Mouse (Mus musculus) neural tube, embryonic 12.5 days (tissue): ENCODE measurements around the gene Rps16. TPM values are rescaled to one million over a fixed set of nuclear protein-coding genes. Genes with fewer than 3 reads are reported as not detected.

ENCODE experiments used
- ATAC-seq: fragments of 200-750 bp; cut with Nextera tagmentation; 2 replicates; pipeline ENCODE4 v1.8.0; 2017; ENCODE audit warnings: low read depth, mild to moderate bottlenecking, moderate TSS enrichment, moderate library complexity; ENCODE audit not compliant: low FRiP score
- H3K27ac ChIP-seq: fragments of 300-500 bp; sonication (generic); 2 replicates; pipeline ENCODE4 v1.5.1; 2016
- H3K27me3 ChIP-seq: fragments of 300-500 bp; sonication (generic); replicated peaks from 2 replicates; pipeline ENCODE4 v1.6.1; 2016; ENCODE audit warnings: mild to moderate bottlenecking
- H3K36me3 ChIP-seq: fragments of 300-500 bp; sonication (generic); 2 replicates; pipeline ENCODE4 v1.6.1; 2016; ENCODE audit warnings: mild to moderate bottlenecking
- H3K4me1 ChIP-seq: fragments of 300-500 bp; sonication (generic); 2 replicates; pipeline ENCODE4 v1.6.1; 2016
- H3K4me2 ChIP-seq: fragments of 300-500 bp; sonication (generic); replicated peaks from 2 replicates; pipeline ENCODE4 v1.6.1; 2016; ENCODE audit warnings: mild to moderate bottlenecking
- H3K4me3 ChIP-seq: fragments of 300-500 bp; sonication (generic); 2 replicates; pipeline ENCODE4 v1.5.1; 2016
- H3K9ac ChIP-seq: fragments of 300-500 bp; sonication (generic); 2 replicates; pipeline ENCODE4 v1.6.1; 2016; ENCODE audit warnings: mild to moderate bottlenecking
- H3K9me3 ChIP-seq: fragments of 300-500 bp; sonication (generic); 2 replicates; pipeline ENCODE4 v1.6.1; 2016; ENCODE audit warnings: mild to moderate bottlenecking
- WGBS: fragments of 180-500 bp; shearing (Covaris S2); methylation state at CpG from one replicate; pipeline ENCODE4 v1.1.7; 2016; 5-methylcytosine and 5-hydroxymethylcytosine counted together
- polyA plus RNA-seq: library from polyadenylated mRNA; unstranded; fragments of >200 nt; fragmentation: Nextera tagmentation; extraction: Ambion mirVana; gene quantifications from 2 replicates; pipeline ENCODE4 v1.2.1, GENCODE M21; 2016

Gene Rps16
- polyA plus RNA-seq, 1 experiment from 2014 or later = 540 TPM

DNA sequence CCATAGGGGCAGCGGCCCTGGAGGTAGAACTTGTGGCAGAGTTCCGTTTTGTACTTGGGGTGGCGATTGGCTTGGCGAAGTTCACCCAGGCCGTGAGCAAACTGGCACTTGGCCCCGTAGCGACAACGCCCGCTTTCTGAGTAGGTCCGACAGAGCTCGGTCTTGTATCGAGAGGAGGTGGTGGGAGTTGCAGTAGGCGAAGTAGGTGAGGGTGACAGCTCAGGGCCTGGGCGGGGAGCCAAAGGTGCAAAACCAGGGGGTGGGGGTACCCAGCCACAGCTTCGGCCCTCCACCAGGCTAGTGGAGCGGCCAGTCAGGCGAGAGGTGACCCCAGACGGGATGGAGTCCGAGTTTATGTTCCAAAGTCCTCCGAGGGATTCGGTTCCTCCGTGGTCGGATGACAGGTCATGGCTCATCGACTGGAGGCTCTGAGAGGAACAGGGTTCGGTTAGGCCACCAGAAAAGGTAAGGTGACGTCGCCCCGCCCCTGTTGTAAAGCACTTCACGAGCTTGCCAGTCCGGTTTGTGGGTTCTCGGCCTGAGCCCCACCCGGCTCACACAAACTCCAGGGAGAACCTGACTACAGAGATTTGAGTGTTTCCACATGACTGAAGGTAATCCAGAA, 27.7 kb downstream of the Rps16 start:
- peak overlapping the region; percentile 77 for H3K9ac ChIP-seq
- H3K4me2 ChIP-seq = peak overlapping the region; percentile 93
- no peaks in the 10 kb centered on the region for H3K9me3 ChIP-seq
- peaks cover 62% of the 10 kb centered on the region for H3K4me1 ChIP-seq
- no peak overlapping the region for H3K27ac ChIP-seq
- peaks cover 7% of the 10 kb centered on the region; the same call in 1 of the 2 replicates for H3K27me3 ChIP-seq
- no peaks in the 10 kb centered on the region for H3K36me3 ChIP-seq
- ATAC-seq = no peak
- 44% methylated on average over 32 of the region's 32 CpGs for WGBS
- peak overlapping the region; percentile 55 for H3K4me3 ChIP-seq

DNA sequence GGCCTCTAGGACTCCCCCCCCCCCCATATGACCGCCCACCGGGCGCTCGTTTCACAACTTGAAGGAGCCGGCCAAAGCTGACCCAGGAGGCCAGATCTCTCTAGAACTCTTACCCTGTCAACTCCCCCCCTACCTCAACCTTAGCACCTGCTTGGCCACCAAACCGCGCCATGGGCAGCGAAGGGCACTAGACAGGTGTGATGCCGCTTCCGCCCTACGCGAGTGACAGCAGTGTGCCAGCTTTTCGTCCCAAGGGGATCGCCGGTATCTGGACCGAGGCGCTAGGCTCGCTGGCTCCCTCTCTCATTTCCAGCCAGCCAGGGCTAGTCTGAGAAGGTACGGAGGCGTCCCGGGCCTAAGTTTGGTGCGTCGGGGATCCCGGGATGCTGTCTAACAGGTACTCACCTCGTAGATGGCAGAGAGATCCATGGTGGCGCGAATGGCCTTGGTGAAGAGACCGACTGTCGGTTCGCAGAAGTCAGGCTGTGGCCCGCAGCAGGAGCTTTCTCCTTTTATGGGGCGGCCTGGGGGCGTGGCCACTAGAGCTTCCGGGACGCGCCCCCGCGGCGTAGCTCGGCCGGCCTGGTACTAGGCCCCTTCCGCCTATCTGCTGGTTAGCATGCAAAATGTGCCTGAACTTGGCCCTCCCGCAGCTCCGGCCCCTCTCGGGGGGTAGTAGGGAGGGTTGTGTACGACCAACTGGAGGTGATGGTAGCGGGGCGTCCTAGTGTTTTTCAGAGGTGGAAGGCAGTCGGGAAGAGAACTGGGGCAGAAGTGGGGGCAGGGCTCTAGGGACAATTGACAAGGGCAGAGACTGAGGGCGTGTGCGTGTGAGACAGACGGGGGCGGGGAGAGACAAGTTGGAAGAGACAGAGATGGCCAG, 28.6 kb downstream of the Rps16 start:
- Histone ChIP-seq H3K4me3 (peak overlapping the region; percentile 55), H3K36me3 (no peaks in the 10 kb centered on the region), H3K9me3 (no peaks in the 10 kb centered on the region), H3K27me3 (peaks cover 7% of the 10 kb centered on the region; the same call in 1 of the 2 replicates), H3K9ac (peak overlapping the region; percentile 77), H3K4me2 (peak overlapping the region; percentile 93), H3K4me1 (peaks cover 58% of the 10 kb centered on the region), H3K27ac (peak overlapping the region; percentile 66)
- ATAC-seq = peak; percentile 48
- under 1% methylated on average over 53 of the region's 53 CpGs for WGBS

DNA sequence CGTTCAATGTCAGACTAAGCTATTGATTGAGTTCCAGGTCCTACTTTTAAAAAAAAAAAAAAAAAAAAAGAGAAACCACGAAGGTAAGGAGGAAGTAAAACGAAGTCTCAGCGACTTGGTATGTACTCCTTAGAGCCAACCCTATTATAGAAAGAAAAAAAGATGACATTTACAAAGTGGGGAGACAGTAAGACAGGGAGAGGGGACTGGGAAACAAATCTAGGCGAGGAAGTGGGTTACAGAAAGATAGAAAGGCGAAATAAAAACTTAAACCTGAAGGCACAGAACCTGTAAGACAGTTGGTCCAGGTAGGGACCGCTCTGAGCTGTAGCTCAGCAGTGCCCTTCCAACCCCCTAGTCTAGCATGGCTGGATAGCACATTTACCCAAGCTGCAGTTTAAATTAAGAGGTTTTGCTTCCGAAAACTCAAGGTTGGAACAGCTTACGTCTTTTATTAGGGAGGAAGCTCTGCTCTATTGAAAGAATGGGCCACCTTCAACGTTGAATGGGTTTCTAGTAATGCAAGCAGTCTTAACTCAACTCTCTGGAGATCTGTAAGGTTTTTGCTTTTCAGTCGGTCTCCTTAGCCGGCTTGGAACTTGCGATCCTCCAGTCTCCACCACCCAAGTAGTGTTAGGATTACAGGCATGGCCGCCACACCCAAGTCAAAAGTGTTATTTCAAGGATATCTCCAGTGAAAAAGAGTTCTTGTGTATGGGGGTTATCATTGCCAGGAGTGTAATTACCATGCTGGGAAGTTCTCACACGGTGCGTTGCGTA, 30.0 kb downstream of the Rps16 start, which contains the start of gene Zfp36:
Gene Zfp36 (minus strand): TSS at position 17 of the 780 bp plus-strand sequence.
- no peaks in the 10 kb centered on the region for H3K9me3 ChIP-seq
- WGBS = 62% methylated on average over 17 of the region's 17 CpGs
- peaks cover 1% of the 10 kb centered on the region; the same call in 1 of the 2 replicates for H3K36me3 ChIP-seq
- H3K4me3 ChIP-seq = peak within 1 kb of the TSS; percentile 55
- H3K9ac ChIP-seq = peak within 1 kb of the TSS; percentile 77
- H3K27me3 ChIP-seq = peaks cover 7% of the 10 kb centered on the region; the same call in 1 of the 2 replicates
- peak within 1 kb of the TSS; percentile 93 for H3K4me2 ChIP-seq
- ATAC-seq = no peak
- peaks cover 53% of the 10 kb centered on the region for H3K4me1 ChIP-seq
- H3K27ac ChIP-seq = peak within 1 kb of the TSS; percentile 66

DNA sequence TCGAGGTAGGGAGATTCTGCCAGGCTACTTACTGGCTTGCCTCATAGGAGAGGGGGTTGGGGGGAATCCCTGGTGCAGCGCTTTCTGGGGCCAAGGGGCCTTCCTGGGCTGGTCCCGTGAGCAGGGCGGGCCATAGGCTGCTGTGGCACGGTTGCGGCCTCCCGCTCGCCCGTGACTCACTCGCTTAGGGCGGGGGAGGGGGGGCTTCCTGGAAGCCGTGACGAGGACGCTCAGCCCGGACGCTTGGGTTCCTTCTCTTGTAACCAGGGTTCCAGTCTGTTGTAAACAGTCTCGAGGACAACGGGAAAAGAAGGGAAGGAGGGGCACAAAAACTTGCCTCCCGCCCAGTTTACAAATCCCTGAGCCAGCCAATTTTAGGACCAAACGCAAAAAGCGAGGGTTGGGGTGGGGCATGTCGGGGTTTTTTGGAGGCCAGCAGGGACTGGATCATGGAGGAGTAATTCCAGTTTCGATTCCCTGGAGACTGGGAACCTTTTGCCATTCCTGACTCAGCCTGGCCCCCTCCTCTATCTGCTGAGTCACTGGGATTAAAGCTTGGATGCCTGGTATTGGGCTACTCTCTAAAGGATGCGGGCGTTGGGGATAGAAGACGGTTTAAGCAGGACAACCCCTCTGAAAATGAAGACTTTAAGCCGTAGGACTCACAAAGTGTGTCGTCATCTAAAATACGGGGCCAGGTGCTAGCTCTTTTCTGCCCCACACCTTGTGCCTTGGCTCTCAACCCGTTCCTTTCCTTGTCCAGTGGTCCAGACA, 30.8 kb downstream of the Rps16 start:
- Histone ChIP-seq H3K27me3 (peaks cover 7% of the 10 kb centered on the region; the same call in 1 of the 2 replicates), H3K4me3 (peak overlapping the region; percentile 18), H3K4me2 (peak overlapping the region; percentile 56), H3K9me3 (no peaks in the 10 kb centered on the region), H3K36me3 (peaks cover 9% of the 10 kb centered on the region), H3K4me1 (peaks cover 47% of the 10 kb centered on the region), H3K27ac (peak overlapping the region; percentile 42; the same call in 1 of the 2 replicates), H3K9ac (peak overlapping the region; percentile 40)
- WGBS = 14% methylated on average over 30 of the region's 30 CpGs
- ATAC-seq = no peak

DNA sequence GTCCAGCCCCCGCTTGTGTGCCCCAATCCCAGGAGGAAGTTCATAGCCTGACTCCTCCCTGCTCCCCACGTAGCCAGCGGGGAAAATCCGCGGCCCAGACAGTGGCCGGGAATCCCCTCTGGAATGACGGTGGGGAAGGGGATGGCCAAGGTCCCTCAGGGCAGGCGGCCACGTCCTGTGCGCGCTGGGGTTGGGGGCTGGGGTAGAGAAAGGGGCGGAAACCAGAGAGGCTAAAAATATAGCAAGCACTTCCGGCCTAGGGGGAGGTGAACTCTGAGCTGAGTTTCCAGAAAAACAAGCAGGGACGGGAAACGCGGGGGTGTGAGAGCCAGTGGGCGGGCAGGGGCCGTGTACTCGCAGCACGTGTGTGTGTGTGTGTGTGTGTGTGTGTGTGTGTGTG, 31.5 kb downstream of the Rps16 start:
- H3K9me3 ChIP-seq = no peaks in the 10 kb centered on the region
- peaks cover 42% of the 10 kb centered on the region for H3K4me1 ChIP-seq
- H3K36me3 ChIP-seq = peaks cover 11% of the 10 kb centered on the region
- no peak for ATAC-seq
- peak overlapping the region; percentile 40 for H3K9ac ChIP-seq
- 12% methylated on average over 20 of the region's 20 CpGs for WGBS
- H3K4me2 ChIP-seq = peak overlapping the region; percentile 56
- 0 out of 2 replicates have a peak overlapping the region, but pooled peaks have one; percentile 23 for H3K27ac ChIP-seq
- peak overlapping the region; percentile 18 for H3K4me3 ChIP-seq
- peaks cover 7% of the 10 kb centered on the region; the same call in 1 of the 2 replicates for H3K27me3 ChIP-seq

DNA sequence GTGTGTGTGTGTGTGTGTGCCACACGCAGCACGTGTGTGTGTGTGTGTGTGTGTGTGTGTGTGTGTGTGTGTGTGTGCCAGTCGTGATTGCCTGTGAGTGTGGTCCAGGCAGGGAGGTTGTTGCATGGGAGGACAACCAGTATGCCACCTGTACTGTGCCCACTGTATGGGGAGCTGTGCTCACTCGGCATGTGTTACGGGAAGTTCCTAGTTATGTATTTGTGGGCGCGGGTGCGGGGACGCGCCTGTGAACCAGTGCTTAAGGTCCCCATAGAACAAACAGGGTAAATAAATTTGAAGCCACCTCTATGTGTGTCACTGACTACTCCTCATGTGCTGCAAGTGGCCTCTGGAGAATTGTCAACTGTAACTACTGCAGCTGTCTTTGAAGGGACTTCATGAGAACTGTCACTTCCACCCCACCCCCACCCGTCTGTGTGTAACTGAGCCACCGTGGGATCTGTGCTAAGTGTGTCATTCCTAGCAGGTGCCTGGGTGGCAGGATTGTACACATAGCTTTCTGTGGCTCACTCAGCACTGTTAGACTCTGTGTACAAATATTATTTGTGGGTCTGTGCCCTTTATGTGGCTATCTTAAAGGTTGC, 32.0 kb downstream of the Rps16 start:
- peaks cover 13% of the 10 kb centered on the region for H3K36me3 ChIP-seq
- 67% methylated on average over 11 of the region's 12 CpGs for WGBS
- peak overlapping the region; percentile 56 for H3K4me2 ChIP-seq
- no peak overlapping the region for H3K4me3 ChIP-seq
- H3K27ac ChIP-seq = 0 out of 2 replicates have a peak overlapping the region, but pooled peaks have one; percentile 23
- ATAC-seq = no peak
- H3K27me3 ChIP-seq = peaks cover 5% of the 10 kb centered on the region; the same call in 1 of the 2 replicates
- H3K9ac ChIP-seq = 0 out of 2 replicates have a peak overlapping the region, but pooled peaks have one; percentile 40
- peaks cover 40% of the 10 kb centered on the region for H3K4me1 ChIP-seq
- H3K9me3 ChIP-seq = no peaks in the 10 kb centered on the region

DNA sequence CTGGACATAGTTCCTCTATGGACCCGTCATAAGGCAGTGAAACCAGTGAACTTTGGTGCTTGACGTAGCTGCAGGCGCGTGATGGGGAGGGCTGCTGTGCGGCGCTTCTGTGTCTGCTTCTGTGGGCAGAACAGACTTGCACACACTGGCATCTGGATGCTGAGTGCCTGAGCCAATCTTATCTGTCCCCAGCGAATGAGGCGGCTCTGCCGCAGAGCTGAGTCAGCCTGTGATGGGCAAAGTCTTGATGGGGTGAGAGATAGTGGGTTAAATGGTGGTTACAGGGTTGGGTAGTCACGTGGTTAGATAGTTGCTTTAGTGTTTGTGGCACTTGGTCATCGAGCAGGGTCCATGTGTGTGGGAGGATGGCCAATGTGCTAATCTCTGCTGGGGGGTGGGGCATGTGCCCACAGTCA, 32.5 kb downstream of the Rps16 start:
- H3K4me3 ChIP-seq = no peak overlapping the region
- WGBS = 77% methylated on average over 11 of the region's 11 CpGs
- H3K4me2 ChIP-seq = no peak overlapping the region
- ATAC-seq = no peak
- peaks cover 19% of the 10 kb centered on the region for H3K36me3 ChIP-seq
- no peak overlapping the region for H3K9ac ChIP-seq
- peaks cover 35% of the 10 kb centered on the region for H3K4me1 ChIP-seq
- H3K27ac ChIP-seq = no peak overlapping the region
- H3K27me3 ChIP-seq = no peaks in the 10 kb centered on the region; the same call in 1 of the 2 replicates
- H3K9me3 ChIP-seq = no peaks in the 10 kb centered on the region

DNA sequence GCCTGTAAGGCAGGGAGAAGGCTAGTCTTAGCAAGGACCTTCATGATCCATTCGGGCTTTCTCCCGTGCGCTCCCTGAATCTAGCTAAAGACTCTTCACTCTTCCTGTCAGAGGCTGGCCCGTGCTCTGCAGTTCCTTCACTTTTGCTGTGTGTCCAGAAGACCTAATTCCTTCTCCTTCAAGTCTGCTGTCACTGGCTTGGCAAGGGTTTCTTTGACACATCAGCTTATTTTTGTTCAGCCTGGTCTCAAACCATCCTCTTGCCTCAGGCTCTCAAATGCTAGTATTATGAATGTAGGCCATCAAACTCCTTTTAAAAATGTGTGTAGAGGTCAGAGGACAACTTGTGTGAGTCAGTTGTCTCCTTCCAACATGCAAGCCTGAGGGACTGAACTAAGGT, 33.2 kb downstream of the Rps16 start:
- no peak for ATAC-seq
- no peaks in the 10 kb centered on the region for H3K27me3 ChIP-seq
- peaks cover 29% of the 10 kb centered on the region for H3K4me1 ChIP-seq
- no peak overlapping the region for H3K4me3 ChIP-seq
- 80% methylated on average over 4 of the region's 4 CpGs for WGBS
- no peak overlapping the region for H3K9ac ChIP-seq
- H3K27ac ChIP-seq = no peak overlapping the region
- H3K4me2 ChIP-seq = no peak overlapping the region
- H3K9me3 ChIP-seq = no peaks in the 10 kb centered on the region
- peaks cover 24% of the 10 kb centered on the region for H3K36me3 ChIP-seq

DNA sequence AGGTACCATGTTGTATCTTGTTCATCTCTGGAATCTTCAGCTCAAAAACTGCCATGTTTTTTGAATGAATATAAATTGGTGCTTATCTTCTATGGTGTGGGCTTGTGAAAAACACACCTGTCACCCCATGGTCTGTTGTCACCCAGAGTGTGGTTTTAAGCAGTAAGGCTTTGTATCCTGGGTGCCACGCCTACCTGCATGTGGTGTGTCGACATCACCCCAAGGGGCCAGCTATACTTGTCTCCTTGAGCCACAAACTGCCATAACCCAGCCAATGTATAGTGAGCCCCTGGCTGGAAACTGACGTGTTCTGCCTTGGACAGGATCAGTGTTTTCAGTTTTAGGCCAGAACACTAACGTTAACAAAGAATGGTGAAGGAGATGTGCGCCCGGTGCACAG, 33.7 kb downstream of the Rps16 start:
- Histone ChIP-seq H3K4me1 (peaks cover 25% of the 10 kb centered on the region), H3K9me3 (no peaks in the 10 kb centered on the region), H3K27me3 (no peaks in the 10 kb centered on the region), H3K4me2 (no peak overlapping the region), H3K9ac (no peak overlapping the region), H3K4me3 (no peak overlapping the region), H3K36me3 (peaks cover 29% of the 10 kb centered on the region), H3K27ac (no peak overlapping the region)
- ATAC-seq = no peak
- 87% methylated on average over 6 of the region's 6 CpGs for WGBS

DNA sequence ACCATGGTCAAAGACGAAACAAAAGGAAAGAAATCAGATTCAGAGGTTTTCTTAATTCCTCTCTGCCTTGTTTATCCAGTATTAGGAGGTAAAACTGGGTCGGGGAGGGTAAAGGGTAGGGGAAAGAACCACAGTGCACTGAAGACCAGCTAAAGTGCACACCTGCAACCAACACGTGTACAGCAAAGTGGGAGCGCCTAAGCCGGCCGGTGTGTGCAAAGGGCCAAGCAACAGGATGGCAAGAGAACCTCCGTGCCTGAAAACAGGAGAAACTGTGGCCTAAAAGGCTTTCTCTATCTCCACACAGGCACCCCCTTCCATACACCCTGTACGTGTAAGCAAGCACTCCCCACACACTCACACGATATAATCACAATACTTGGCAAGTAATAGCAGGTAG, 34.7 kb downstream of the Rps16 start:
- Histone ChIP-seq H3K9ac (no peak overlapping the region), H3K4me2 (no peak overlapping the region), H3K9me3 (no peaks in the 10 kb centered on the region), H3K27ac (no peak overlapping the region), H3K4me1 (peaks cover 20% of the 10 kb centered on the region), H3K4me3 (no peak overlapping the region), H3K36me3 (peaks cover 39% of the 10 kb centered on the region), H3K27me3 (no peaks in the 10 kb centered on the region)
- ATAC-seq = no peak
- WGBS = 94% methylated on average over 9 of the region's 9 CpGs

GRCm38 (mm10) chr7:28386007-28386406, 35.6 kb downstream of the Rps16 start:
- H3K27me3 ChIP-seq = no peaks in the 10 kb centered on the region
- H3K27ac ChIP-seq = no peak overlapping the region
- no peak overlapping the region for H3K9ac ChIP-seq
- peaks cover 46% of the 10 kb centered on the region for H3K36me3 ChIP-seq
- H3K4me1 ChIP-seq = peaks cover 19% of the 10 kb centered on the region
- no peak overlapping the region for H3K4me2 ChIP-seq
- H3K9me3 ChIP-seq = no peaks in the 10 kb centered on the region
- H3K4me3 ChIP-seq = no peak overlapping the region
- WGBS = 90% methylated on average over 7 of the region's 7 CpGs
- ATAC-seq = no peak; the same call in 1 of the 2 replicates
